Mouse (Mus musculus): ENCODE data around the gene Rxylt1.

Rxylt1 gene

GRCm38 (mm10) chr10:122096980-122097844, at the start of gene Rxylt1:
Gene Rxylt1, minus strand, starts transcription at chr10:122097371.
- DNase-seq (ENCODE audit: low spot score), result peak; percentile 99

- DNase-seq (ENCODE audit: low spot score), result no peak
These were observed 24.3 kb upstream of the Rxylt1 start for GRCm38 (mm10) chr10:122121290-122121970.

- DNase-seq (ENCODE audit: low spot score), result peak; percentile 21
These were observed 23.5 kb upstream of the Rxylt1 start for GRCm38 (mm10) chr10:122120500-122121289.

- no peak for DNase-seq (ENCODE audit: low spot score)
These were observed 22.3 kb upstream of the Rxylt1 start for GRCm38 (mm10) chr10:122119451-122119850.

- no peak for DNase-seq (ENCODE audit: low spot score)
These were observed 19.5 kb upstream of the Rxylt1 start for GRCm38 (mm10) chr10:122116636-122117035.

- no peak for DNase-seq (ENCODE audit: low spot score)
These were observed 9.5 kb upstream of the Rxylt1 start for GRCm38 (mm10) chr10:122106633-122107028.

- DNase-seq (ENCODE audit: low spot score), result no peak
These were observed 8.9 kb upstream of the Rxylt1 start for GRCm38 (mm10) chr10:122105889-122106632.

GRCm38 (mm10) chr10:122105407-122105806, 8.2 kb upstream of the Rxylt1 start:
- peak; percentile 73 for DNase-seq (ENCODE audit: low spot score)

GRCm38 (mm10) chr10:122102675-122103074, 5.5 kb upstream of the Rxylt1 start:
- no peak for DNase-seq (ENCODE audit: low spot score)

- no peak for DNase-seq (ENCODE audit: low spot score)
These were observed 650 bp downstream of the Rxylt1 start for GRCm38 (mm10) chr10:122096462-122096979.

- no peak for DNase-seq (ENCODE audit: low spot score)
These were observed 6.7 kb downstream of the Rxylt1 start for GRCm38 (mm10) chr10:122090472-122090871.

GRCm38 (mm10) chr10:122081352-122081751, 15.8 kb downstream of the Rxylt1 start:
- DNase-seq (ENCODE audit: low spot score), result no peak

- no peak for DNase-seq (ENCODE audit: low spot score)
These were observed 28.0 kb downstream of the Rxylt1 start for GRCm38 (mm10) chr10:122069153-122069552.

GRCm38 (mm10) chr10:122055826-122056225, 41.3 kb downstream of the Rxylt1 start:
- DNase-seq (ENCODE audit: low spot score), result no peak

GRCm38 (mm10) chr10:122054535-122054934, 42.6 kb downstream of the Rxylt1 start:
- DNase-seq (ENCODE audit: low spot score), result peak; percentile 81

GRCm38 (mm10) chr10:122051831-122052230, 45.3 kb downstream of the Rxylt1 start:
- DNase-seq (ENCODE audit: low spot score), result peak; percentile 84

GRCm38 (mm10) chr10:122047727-122048365, 49.3 kb downstream of the Rxylt1 start:
- DNase-seq (ENCODE audit: low spot score), result peak; percentile 81

- peak; percentile 72 for DNase-seq (ENCODE audit: low spot score)
These were observed 50.1 kb downstream of the Rxylt1 start, which contains the start of gene Srgap1 for GRCm38 (mm10) chr10:122046904-122047726. Gene Srgap1, minus strand, starts transcription at chr10:122047315.

GRCm38 (mm10) chr10:122046511-122046903, 50.7 kb downstream of the Rxylt1 start:
- no peak for DNase-seq (ENCODE audit: low spot score)

GRCm38 (mm10) chr10:122045946-122046345, 51.2 kb downstream of the Rxylt1 start:
- DNase-seq (ENCODE audit: low spot score), result peak; percentile 17

All from embryo, embryonic 10 days (tissue).